Mouse (Mus musculus) hematopoietic stem cell, adult 5-6 weeks (primary cell): ENCODE results near the gene Atf6b. TPM values are rescaled to one million over a fixed set of nuclear protein-coding genes. Genes with fewer than 3 reads are reported as not detected.

Experiments
- ATAC-seq, 2 experiments: fragments of 125-278 bp in 1 of 2; replicated peaks in 1 of 2; 2 replicates each; pipeline ENCODE4 v1.8.0; 2016 to 2017; ENCODE audit warnings: inconsistent platforms in 2 of 2, mild to moderate bottlenecking in 2 of 2, moderate number of reproducible peaks in 2 of 2, low read depth in 1 of 2, moderate TSS enrichment in 1 of 2; ENCODE audit not compliant: low FRiP score in 2 of 2, poor library complexity in 2 of 2, severe bottlenecking in 2 of 2, insufficient read depth in 1 of 2, low TSS enrichment in 1 of 2
- total RNA-seq: library from RNA; stranded (forward); fragments of 172-1452, 232-1000 nt; gene quantifications from 2 replicates; pipeline ENCODE4 v1.2.3, GENCODE M21; 2017

The Atf6b gene
- total RNA-seq, 1 experiment from 2014 or later, result 19.9 TPM

DNA sequence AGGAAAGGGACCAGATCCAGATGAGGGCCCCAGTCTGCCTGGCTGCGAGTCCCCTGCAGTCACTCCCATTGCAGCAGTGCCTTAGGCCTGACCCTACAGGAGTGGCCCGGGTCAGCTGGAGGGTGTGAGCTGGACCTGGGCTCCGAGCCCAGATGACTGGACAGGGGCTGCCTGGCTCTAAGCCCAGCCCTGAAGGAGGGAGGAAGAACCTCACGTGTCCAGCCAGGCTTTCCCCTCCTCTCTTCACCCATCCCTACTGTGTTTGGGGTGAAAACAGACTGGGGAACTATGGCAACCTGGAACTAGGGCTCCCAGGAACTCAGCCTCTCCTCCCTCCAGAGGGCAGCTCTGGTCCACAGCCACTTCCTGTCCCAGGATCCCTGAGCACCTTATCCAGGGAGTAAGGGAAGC lies 8.6 kb downstream of the Atf6b start:
- no peak for ATAC-seq

DNA sequence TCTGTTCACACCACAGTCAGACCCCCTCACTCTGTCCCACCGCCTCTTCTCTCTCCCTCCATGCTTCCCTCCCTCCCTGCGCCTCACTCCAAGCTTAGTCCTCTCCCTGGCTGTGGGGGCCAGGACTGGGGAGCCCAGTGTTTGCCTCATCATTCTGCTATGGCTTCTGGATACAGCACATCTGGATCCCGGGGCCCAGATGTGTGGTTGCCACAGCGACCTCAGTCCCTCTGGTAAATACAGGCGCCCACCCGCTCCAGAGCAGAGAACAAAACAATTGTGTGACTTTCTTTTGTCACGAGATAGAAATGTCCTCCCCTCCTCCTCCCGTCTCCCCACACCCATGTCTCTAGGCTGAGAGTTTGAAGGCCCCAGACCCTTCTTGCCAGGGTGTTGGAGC lies 9.7 kb downstream of the Atf6b start:
- ATAC-seq, result no peak

DNA sequence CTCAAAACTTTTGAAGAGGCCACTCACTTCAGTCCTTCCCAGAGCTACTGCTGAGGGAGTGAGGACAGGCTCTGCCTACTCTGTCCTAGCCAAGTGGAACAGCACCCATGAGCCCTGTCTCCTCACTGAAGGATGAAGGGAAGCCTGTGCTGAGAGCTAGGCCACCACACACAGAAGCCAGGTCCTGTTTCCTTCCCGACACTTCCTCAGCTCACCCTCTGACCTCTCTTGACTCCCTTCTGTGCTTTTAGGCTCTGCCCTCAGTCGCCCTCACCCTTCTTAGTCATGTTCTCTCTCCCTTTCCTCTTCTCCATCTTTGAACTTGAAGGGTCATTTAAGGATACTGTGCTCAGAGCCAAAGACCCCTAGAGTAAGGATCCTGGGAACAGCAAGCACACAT lies 10.3 kb downstream of the Atf6b start:
- ATAC-seq, result no peak

DNA sequence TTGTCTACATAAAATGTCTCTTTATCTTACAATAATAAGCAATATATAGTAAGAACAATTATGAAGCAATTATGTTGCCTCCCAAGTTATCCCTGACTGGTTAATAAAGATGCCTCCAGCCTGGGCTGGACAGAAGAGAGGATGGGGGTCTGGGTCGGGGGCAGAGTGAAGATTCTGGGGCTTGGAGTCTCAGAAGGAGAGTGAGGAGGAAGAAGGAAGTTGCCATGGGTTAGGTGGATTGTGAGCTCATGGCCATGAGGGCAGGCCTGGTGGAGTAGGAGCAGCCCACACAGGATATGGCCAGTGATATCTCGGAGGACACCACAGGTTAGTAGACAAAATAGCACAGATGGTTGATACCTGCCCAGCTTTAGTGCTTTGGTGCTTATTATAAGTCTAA lies 11.2 kb downstream of the Atf6b start:
- ATAC-seq, result no peak

DNA sequence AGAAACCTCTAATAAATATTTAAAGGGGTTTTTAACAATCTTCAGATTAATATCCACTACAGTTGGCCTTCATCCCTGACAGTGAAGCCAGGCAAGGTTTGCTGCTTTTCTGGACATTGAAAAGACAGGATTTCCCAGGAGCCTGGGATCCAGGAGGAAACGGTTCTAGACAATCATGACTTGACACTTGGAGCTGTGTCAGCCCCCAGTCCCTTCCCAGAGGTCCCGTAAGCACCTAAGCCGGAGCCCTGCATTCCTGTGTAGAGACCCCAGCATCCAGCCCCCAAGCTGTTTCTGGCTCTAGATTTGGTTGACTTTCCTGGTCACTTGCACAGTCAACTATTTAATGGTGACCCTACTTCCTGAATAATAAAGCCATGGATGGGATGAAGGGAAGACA lies 11.6 kb downstream of the Atf6b start:
- no peak for ATAC-seq

DNA sequence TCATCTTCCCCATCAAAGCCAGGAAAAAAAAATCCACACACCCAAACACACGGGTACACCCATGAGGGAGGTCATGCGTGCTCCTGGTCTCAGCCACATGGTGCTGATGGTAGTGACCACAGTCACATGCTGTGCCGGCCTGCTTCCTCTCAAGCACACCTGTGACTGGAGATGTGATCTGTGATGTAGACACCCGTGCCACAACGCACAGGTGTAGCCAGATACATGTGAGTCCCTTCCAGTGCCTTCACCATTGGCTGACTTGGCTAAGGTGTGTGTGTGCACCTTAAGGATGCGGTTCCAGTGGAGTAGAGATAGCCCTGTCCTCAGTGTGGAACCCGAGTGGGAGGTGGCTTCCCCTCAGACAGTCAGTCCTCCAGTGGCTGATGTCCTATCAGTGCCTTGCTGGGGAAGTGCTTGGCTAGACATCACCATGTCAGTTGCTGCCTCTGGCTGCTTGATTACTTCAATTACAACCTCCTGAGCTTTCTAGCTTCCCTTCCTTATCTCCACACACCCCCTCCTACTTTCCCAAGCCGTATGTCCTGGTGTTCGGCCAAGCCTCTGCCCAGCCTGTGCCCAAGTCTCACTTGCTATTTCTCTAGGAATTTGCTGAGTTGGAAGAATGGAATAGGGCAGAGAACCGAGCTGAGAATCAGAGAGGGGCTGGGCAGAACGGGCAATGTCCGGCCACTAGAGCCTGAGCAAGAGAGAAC lies 12.4 kb downstream of the Atf6b start:
- ATAC-seq, result no peak

DNA sequence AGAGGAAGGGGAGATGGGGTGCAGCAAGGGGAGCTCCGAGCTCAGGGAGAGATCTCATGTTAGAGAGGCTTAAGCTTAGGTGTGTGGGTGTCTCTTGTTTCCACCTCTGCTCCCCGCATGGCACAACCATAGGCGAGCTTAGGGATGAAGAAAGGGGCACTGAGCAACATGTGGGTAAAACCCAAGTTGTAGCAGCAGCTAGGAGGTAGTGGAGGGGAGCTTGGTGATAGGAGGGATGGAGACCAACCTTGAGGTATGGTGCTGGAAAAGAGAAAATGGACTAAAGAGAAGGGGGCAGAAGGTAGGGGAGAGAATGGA lies 12.9 kb downstream of the Atf6b start:
- no peak for ATAC-seq

DNA sequence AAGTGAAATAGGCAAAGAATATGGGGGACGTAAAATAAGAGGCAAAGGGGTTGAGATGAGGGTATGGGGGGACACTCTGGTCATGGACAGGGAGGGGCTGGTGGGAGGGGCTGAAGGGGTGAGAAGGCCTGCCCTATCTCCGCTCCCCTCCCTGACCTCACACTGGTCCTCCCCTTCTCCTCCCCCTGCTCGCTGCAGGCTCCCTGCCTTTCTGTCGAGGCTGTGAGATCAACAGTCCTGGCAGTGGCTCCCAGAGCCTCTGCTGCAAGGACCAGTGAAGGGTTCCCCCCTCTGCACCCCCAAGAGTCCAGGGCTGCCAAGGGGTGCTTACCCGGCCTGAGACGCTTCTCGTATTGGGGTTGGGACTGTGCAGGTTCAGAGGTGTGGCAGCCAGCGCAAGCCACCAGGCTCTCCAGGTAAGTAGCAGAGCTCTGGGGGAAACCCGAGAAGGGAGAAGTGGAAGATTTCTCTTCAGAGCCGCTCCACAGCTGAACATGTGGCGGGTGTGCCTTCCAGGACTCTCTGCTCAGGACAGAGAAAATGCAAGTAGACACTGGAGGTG lies 13.4 kb downstream of the Atf6b start:
- no peak for ATAC-seq

DNA sequence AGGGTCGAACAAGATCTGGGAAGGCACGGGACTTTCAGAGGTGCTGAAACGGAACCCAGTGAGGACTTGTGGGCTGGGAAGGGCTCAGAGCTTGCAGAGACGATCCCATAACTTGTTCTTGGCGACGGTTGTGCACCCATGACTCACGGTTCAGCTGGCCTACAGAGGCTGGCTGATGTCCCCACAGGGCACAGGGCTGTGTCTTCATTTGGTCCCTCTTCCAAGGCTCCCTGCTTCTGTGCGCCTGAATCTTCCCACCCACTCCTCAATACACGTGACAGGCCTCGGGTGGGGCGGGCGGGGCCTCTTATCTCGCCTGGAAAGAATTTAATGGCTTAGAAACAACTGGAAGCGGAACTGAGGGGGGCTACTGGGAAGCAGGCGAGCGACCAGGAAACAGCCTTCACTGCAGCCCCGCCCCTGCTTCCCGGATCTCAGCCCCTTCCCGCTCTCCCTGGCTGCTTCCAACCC lies 14.2 kb downstream of the Atf6b start:
- ATAC-seq, result no peak

DNA sequence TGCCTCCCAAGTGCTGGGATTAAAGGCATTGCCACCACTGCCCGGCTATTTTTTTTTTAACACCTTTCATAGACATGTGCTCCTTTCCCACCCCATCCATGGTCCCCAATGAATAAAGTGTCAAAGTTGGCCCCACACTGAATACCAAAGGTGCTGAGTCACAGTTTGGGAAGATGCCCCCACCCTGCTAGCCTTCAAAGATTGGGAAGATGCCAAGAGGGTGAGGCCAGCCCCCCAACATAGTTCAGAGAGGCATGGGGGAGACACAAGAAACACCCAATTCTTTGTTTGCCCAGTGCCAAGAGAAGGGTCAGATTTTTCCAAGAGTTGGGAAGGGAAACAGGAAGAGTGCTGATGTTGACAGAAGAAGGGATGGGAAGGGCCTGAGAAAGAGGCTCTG lies 15.5 kb downstream of the Atf6b start:
- no peak for ATAC-seq

DNA sequence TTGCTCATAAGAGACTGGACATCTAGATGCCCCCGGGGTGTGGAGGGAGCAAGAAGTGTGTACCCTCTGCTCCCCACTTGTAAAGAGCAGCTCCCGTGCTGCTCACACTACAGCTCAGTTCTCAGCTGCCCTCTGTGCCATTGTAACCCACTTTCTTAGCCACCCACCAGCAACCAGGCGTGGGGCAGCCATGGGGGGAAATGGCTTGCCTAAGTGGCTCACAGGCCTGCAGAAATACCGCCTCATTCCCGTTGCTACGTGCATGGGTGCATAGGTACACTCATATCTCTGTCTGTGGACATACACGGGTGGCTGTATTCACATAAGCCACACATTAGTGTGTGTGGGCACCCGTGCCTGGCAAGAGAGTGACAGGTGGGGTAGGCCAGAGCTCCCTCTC lies 16.0 kb downstream of the Atf6b start:
- ATAC-seq, result no peak

DNA sequence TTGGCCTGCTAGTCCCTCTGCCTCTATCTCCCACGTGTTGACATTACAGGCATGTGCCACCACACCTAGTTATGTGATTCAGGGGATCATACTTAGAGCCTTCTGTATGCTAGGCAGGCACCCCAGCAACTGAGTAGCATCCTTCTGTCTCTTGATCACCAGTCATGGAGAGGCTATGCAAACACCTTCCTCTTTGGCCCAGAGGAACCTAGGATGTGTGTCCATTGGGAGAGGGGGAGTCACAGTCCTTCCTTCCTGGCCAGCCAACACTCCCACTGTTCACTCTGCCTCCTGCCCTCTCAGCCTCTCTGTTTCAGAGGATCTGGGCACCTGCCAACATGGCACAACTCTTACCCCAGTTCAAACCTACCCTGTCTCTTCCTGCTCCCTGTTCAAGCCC lies 16.6 kb downstream of the Atf6b start:
- no peak for ATAC-seq

DNA sequence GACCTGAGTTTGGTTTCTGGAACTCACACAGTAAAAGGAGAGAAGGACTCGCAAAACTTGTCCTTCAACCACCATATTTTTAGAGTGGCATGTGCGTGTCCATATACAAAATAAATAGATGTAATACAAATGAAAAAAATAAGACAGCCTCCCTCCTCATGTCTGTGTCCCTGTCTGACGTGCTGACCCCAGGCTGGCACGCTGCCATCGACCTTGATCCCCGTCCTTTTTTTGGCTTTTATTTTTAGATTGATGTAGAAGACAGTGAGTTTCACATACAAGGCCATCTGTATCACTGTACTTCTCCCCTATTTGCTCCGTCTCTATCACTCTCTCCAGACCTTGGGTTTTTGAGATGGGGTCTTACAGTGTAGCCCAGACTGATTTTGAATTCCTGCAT lies 17.5 kb downstream of the Atf6b start:
- no peak for ATAC-seq

DNA sequence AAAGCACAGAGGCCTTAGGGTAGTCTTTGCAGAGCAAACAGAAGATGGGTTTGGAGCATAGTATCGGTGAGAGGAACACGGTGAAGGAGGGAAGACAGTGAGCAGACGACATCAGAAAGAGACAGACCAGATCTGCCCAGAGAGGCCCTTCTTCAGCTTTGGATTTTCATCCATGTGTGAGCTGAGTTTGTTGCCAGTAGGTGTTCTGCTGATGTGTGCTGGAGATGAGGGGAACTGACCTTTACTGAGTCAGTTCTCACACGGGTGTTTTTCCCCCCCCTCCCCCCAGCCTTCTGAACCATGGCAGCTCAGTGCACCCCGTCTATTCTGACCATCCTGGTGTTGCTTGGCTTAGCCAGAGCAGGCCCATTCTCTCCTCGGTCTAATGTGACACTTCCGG lies 23.3 kb downstream of the Atf6b start, which contains the start of gene Tnxb:
TSS of gene Tnxb (plus strand) at position 301 of the 400 bp plus-strand sequence.
- no peak for ATAC-seq

DNA sequence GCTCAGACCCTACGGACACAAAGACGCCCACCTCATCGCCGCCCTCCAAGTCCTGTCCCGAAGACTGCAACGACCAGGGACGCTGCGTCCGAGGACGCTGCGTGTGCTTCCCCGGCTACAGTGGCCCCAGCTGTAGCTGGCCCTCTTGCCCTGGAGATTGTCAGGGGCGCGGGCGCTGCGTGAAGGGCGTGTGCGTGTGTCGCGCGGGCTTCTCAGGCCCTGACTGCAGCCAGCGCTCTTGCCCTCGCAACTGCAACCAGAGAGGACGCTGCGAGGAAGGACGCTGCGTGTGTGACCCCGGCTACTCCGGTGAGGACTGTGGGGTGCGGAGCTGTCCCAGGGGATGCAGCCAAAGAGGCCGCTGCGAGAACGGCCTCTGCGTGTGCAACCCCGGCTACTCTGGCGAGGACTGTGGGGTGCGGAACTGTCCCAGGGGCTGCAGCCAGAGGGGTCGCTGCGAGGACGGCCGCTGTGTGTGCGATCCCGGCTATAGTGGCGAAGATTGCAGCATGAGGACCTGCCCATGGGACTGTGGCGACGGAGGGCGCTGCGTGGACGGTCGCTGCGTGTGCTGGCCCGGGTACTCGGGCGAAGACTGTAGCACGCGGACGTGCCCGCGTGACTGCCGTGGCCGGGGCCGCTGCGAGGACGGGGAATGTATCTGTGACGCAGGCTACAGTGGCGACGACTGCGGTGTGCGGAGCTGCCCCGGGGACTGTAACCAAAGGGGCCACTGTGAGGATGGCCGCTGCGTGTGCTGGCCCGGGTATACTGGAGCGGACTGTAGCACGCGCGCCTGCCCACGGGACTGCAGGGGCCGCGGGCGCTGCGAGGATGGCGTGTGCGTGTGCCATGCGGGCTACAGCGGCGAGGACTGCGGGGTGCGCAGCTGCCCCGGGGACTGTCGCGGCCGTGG lies 24.5 kb downstream of the Atf6b start:
- no peak for ATAC-seq

DNA sequence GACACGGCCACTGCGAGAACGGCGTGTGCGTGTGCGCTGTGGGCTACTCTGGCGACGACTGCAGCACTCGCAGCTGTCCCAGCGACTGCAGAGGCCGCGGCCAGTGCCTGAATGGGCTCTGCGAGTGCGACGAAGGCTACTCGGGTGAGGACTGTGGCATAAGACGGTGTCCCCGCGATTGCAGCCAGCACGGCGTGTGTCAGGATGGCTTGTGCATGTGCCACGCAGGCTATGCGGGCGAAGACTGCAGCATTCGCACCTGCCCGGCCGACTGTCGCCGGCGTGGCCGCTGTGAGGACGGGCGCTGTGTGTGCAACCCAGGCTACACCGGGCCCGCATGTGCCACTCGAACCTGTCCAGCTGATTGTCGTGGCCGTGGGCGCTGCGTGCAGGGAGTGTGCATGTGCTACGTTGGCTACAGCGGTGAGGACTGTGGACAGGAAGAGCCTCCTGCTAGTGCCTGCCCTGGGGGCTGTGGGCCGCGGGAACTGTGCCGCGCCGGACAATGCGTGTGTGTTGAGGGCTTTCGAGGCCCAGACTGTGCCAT lies 25.4 kb downstream of the Atf6b start:
- ATAC-seq, result no peak

DNA sequence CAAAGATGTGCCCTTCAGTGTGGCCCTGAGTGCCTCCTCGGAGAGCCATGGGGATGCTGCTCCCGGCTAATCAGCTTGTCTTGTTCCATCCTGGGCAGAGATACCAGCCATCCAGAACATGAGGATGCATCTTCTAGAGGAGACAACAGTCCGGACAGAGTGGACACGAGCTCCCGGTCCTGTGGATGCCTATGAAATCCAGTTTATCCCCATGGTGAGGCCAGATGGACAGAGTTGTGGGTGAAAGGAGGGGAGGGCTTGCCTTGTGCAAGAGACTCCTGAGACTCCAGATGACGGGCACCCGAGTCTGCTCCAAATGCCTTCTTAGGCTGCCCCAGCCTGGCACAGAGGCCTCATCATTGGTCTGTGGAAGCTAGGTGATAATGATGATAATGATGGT lies 26.2 kb downstream of the Atf6b start:
- ATAC-seq, result no peak

DNA sequence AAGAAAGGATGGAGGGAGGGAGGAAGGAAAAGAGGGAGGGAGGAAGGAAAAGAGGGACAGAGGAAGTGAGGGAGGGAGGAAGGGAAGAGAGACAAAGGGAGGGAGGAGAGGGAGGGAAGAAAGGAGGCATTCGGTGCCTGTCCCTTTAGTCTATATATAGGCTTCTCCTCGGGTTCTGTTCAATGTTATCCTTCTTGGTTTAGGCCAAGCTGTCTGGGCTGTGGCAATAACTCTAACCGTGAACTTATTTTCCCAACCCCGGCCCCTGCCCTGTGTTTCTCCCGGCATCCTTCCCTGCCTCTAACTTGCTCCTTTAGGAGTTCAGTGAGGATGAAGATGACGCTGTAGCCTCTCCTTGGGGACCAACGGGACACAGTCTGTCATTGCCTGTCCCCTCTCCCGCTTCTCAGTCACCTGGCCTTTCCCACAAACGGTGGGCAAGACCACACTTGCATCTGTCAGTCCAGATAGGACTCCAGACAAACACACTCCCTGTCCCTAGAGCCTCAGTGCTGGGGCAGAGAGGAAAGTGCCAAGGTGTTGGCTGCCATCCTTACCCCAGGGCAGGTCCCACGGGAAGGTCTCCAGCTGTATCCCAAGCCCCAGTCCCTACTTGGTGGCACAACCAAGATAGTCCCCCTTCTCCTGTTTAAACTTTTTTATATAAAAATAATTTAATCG lies 27.7 kb downstream of the Atf6b start:
- no peak for ATAC-seq
